Mouse (Mus musculus) heart, postnatal 36 days (tissue): ENCODE data around the gene Tm9sf3. TPM values are rescaled to one million over a fixed set of nuclear protein-coding genes. Genes with fewer than 3 reads are reported as not detected.

Experiments used
- DNase-seq, 2 experiments: peaks; one replicate each; pipeline ENCODE4 v3.0.0; 2021 to 2022
- intact Hi-C: fragments of 180-260 bp; cut with DNase I; formaldehyde crosslinking; loops from one replicate; pipeline ENCODE4 v1.15.1; 2025
- total RNA-seq, 2 experiments: library from RNA; stranded (reverse); gene quantifications; 2 replicates each; pipeline ENCODE4 v1.2.3; 2021

Gene Tm9sf3
- total RNA-seq, 2 experiments from 2014 or later: 73.5 to 75.7 TPM

DNA sequence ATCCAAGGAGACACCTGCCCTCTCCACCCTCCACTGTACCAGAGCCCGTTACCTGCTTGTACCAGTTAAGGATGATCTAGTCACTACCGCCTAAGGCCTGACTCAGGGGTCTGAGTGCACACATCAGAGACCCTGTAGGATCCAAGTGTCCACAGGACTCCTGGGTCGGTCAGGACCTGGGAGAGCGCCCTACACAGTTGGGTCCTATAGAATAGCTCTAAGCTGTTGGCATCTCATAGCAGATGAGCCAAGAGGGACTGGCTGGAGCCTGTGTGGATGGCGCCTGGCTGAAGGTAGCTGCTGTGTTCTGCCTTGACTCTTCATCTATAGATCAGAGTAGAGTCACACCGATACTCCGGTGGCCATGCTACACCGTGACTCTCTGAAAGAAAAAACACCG lies 72.1 kb downstream of the Tm9sf3 start:
- intact Hi-C loops: no loop called here

GRCm38 (mm10) chr19:41190876-41191434 lies 72.8 kb downstream of the Tm9sf3 start:
- DNase-seq: no peak
- intact Hi-C loops: no loop called here

More for the DNA sequence above, 72.1 kb downstream of the Tm9sf3 start:
- DNase-seq: no peak

- DNase-seq: no peak
- intact Hi-C loops: no loop called here
These were observed 86.5 kb downstream of the Tm9sf3 start for GRCm38 (mm10) chr19:41177331-41177730.

- DNase-seq: no peak
- intact Hi-C loops: no loop called here
These were observed 86.9 kb downstream of the Tm9sf3 start for GRCm38 (mm10) chr19:41176881-41177280.

DNA sequence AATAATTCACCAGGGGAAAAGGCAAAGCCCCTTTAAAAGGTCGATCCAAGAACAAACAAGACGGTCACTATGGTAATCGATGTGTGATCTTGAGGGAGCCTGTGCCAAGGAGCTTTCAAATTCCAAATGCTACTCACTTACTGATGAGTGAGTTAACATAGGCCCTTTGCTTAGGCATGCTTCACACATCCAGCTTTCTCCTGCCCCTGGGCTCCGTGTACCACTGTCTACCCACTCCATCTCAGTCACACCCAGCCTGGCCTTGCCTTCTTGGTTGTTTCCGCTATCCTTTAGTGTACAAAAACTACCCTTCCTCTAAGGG lies 97.9 kb downstream of the Tm9sf3 start:
- DNase-seq: no peak
- intact Hi-C loops: no loop called here

- DNase-seq: no peak
- intact Hi-C loops: no loop called here
These were observed 98.5 kb downstream of the Tm9sf3 start for GRCm38 (mm10) chr19:41165144-41165913.

GRCm38 (mm10) chr19:41164447-41165095 lies 99.2 kb downstream of the Tm9sf3 start:
- intact Hi-C loops: no loop called here
- no peak for DNase-seq

Other genes with a start within 250 kb of the Tm9sf3 start
- gene Dntt, start 234.7 kb downstream of the Tm9sf3 start, total RNA-seq: not detected
- gene Opalin, start 186.9 kb downstream of the Tm9sf3 start, total RNA-seq: not detected
- under 1 TPM; 0.43 to 0.47 TPM for gene Tll2, start 57.2 kb downstream of the Tm9sf3 start, total RNA-seq
- gene Pik3ap1, start 121.1 kb upstream of the Tm9sf3 start, total RNA-seq: 1 to 10 TPM; 1.7 to 2.5 TPM
- gene Lcor, start 218.6 kb upstream of the Tm9sf3 start, total RNA-seq: 10 to 100 TPM; 11.4 to 11.7 TPM